Mouse (Mus musculus): ENCODE data around the gene Cort. TPM values are rescaled to one million over a fixed set of nuclear protein-coding genes. Genes with fewer than 3 reads are reported as not detected.

Cort gene
- total and polyA plus RNA-seq, 3 experiments = 0.52 to 0.59 TPM; not detected in 1

GRCm38 (mm10) chr4:149080111-149080510, 46.5 kb downstream of the Cort start:
- H3K36me3 ChIP-seq (ENCODE audit: control insufficient read depth, insufficient read depth, low read length) = no peaks in the 10 kb centered on the region
- no peaks in the 10 kb centered on the region for H3K79me2 ChIP-seq (replicated peaks; ENCODE audit: control insufficient read depth, insufficient read depth, low read length)
- H3K27ac ChIP-seq = no peak overlapping the region
- H3K9ac ChIP-seq (ENCODE audit: low read depth, low read length) = no peak overlapping the region
- intact Hi-C loops (cut with DNase I) = no loop called here
- no peak overlapping the region for H3K4me3 ChIP-seq
- H3K27me3 ChIP-seq (ENCODE audit: control insufficient read depth, insufficient read depth, low read length) = no peaks in the 10 kb centered on the region
- no peak for DNase-seq
- no peak for TF ChIP-seq CTCF (IDR thresholded peaks at IDR 0.05)
- no peak for TF ChIP-seq EP300 (IDR thresholded peaks at IDR 0.05; ENCODE audit: insufficient read depth, low read depth, low read length)
- TF ChIP-seq POLR2A (IDR thresholded peaks at IDR 0.05; ENCODE audit: insufficient read depth, low read depth, low read length) = no peak
- WGBS = 94% methylated on average over 8 of the region's 8 CpGs
- H3K4me1 ChIP-seq (ENCODE audit: control insufficient read depth, insufficient read depth, low read length) = peaks cover 3% of the 10 kb centered on the region

DNA sequence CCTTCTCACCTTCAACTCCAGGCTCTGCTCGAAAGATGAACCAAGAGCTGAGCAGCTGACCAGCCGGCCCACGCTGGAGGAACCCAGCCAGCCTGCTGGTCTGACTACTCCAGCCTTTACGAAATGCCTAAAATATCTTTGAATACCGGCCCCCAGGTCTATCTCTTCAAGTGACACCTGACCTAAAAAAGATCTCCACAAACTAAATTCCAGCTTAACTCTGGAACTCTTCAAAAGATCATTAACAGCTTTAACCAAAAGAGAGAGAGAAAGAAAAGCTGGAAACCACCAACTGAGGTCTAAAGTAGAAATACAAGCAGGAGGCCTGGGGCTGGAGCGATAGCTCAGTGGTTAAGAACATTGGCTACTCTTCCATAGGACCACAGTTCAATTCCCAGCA, 46.9 kb downstream of the Cort start:
- Histone ChIP-seq H3K27me3 (ENCODE audit: control insufficient read depth, insufficient read depth, low read length) (no peaks in the 10 kb centered on the region), H3K27ac (no peak overlapping the region)

DNA sequence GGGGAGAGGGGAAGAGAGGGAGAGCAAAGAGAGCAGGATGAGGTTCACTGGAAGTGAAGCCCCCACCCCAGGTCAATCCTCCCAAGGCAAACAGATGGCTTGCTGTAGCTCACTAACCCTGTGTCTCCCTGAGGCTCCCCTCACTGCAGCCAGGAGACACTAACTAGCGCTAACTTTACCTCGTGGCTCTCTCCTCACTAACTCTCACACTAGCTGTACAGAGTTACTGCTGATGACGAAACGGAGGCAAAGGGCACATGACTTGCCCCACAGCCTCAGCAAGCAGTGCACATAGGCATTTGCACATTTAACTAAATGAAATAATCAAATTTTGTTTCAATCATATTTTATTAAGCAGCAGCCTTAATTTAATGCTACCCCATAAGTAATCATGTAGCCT, 48.3 kb downstream of the Cort start:
- 76% methylated on average over 4 of the region's 4 CpGs for WGBS
- intact Hi-C loops (cut with DNase I) = no loop called here
- peaks cover 3% of the 10 kb centered on the region for H3K4me1 ChIP-seq (ENCODE audit: control insufficient read depth, insufficient read depth, low read length)
- TF ChIP-seq EP300 (IDR thresholded peaks at IDR 0.05; ENCODE audit: insufficient read depth, low read depth, low read length) = no peak
- TF ChIP-seq POLR2A (IDR thresholded peaks at IDR 0.05; ENCODE audit: insufficient read depth, low read depth, low read length) = no peak
- TF ChIP-seq CTCF (IDR thresholded peaks at IDR 0.05) = no peak
- no peaks in the 10 kb centered on the region for H3K36me3 ChIP-seq (ENCODE audit: control insufficient read depth, insufficient read depth, low read length)
- H3K27me3 ChIP-seq (ENCODE audit: control insufficient read depth, insufficient read depth, low read length) = no peaks in the 10 kb centered on the region
- H3K79me2 ChIP-seq (replicated peaks; ENCODE audit: control insufficient read depth, insufficient read depth, low read length) = no peaks in the 10 kb centered on the region
- DNase-seq = no peak
- no peak overlapping the region for H3K9ac ChIP-seq (ENCODE audit: low read depth, low read length)
- H3K27ac ChIP-seq = no peak overlapping the region
- no peak overlapping the region for H3K4me3 ChIP-seq

More for the DNA sequence above, 46.9 kb downstream of the Cort start:
- Histone ChIP-seq H3K9ac (ENCODE audit: low read depth, low read length) (no peak overlapping the region), H3K36me3 (ENCODE audit: control insufficient read depth, insufficient read depth, low read length) (no peaks in the 10 kb centered on the region), H3K4me3 (no peak overlapping the region), H3K79me2 (replicated peaks; ENCODE audit: control insufficient read depth, insufficient read depth, low read length) (no peaks in the 10 kb centered on the region), H3K4me1 (ENCODE audit: control insufficient read depth, insufficient read depth, low read length) (peaks cover 3% of the 10 kb centered on the region)
- intact Hi-C loops (cut with DNase I) = no loop called here
- WGBS = 66% methylated on average over 6 of the region's 6 CpGs
- TF ChIP-seq POLR2A (IDR thresholded peaks at IDR 0.05; ENCODE audit: insufficient read depth, low read depth, low read length) (no peak), CTCF (IDR thresholded peaks at IDR 0.05) (no peak), EP300 (IDR thresholded peaks at IDR 0.05; ENCODE audit: insufficient read depth, low read depth, low read length) (no peak)
- no peak for DNase-seq

DNA sequence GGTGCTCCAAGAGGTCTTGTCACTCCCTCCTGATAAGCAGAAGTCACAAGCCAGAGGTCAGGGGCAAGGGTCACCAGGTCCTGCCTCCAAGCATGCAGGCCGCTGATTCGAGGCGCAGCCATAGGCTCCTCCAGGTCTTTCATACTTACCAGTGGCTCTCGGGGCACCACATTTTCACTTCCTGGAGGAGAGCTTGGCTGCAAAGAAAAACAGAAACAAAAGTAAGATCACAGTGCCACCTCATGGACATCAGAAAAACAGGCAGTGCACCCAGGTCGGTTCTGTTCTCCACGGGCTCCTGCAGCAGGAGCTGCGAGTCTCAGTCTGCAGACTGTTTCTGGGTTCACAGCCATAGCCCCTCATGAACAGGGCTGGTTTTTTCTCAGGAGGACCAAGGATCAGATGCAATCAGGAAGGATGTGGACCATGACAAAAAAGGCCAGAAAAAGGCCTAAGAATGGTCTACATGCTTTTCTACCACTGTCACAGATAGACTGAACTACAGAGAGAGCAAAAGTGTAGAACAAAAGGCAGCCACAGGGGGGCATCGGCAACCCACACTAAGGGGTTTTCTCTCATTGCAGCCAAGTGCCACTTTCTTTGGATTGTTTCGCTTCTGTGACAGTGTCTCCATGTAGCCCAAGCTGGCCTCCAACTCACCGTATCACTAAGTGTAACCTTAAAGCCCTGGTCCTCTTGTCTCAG, 50.5 kb downstream of the Cort start:
- Histone ChIP-seq H3K27ac (no peak overlapping the region), H3K4me3 (no peak overlapping the region), H3K79me2 (replicated peaks; ENCODE audit: control insufficient read depth, insufficient read depth, low read length) (no peaks in the 10 kb centered on the region), H3K36me3 (ENCODE audit: control insufficient read depth, insufficient read depth, low read length) (no peaks in the 10 kb centered on the region), H3K9ac (ENCODE audit: low read depth, low read length) (no peak overlapping the region), H3K27me3 (ENCODE audit: control insufficient read depth, insufficient read depth, low read length) (no peaks in the 10 kb centered on the region), H3K4me1 (ENCODE audit: control insufficient read depth, insufficient read depth, low read length) (peaks cover 2% of the 10 kb centered on the region; the same call in 1 of the 2 replicates)
- intact Hi-C loops (cut with DNase I) = loop anchor here (1.0 to 2.0 kb wide), 3 partner anchors 334 to 393 kb away; no protein-coding TSS in a partner anchor
- 23% methylated on average over 10 of the region's 10 CpGs for WGBS
- TF ChIP-seq CTCF (IDR thresholded peaks at IDR 0.05) = peak; percentile 78
- no peak for TF ChIP-seq POLR2A (IDR thresholded peaks at IDR 0.05; ENCODE audit: insufficient read depth, low read depth, low read length)
- TF ChIP-seq EP300 (IDR thresholded peaks at IDR 0.05; ENCODE audit: insufficient read depth, low read depth, low read length) = 0 out of 2 replicates have a peak, but pooled peaks have one; percentile 31
- DNase-seq = peak; percentile 64 to 71

DNA sequence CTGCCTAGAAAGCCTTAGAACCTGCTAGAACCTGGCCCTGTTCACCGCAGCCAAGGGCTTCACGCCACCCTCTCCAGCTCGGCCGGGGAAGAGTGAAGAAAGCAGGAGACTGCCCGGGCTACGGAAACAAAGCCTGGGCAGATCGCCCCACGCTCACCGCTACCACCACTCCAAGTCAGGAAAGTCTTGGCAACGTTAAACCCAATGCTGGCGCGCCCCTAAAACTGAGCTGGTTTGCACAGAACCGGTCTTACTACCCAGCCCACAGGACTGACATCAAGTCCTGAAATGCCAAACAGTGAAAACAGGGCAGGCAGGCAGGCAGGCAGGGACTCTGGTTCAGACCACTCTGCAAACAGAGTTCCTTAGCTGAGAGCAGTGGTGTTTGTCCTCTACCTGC, 51.5 kb downstream of the Cort start:
- intact Hi-C loops (cut with DNase I) = no loop called here

More for the DNA sequence above, 51.5 kb downstream of the Cort start:
- 90% methylated on average over 13 of the region's 13 CpGs for WGBS
- H3K27ac ChIP-seq = no peak overlapping the region
- H3K4me3 ChIP-seq = no peak overlapping the region
- DNase-seq = no peak
- H3K27me3 ChIP-seq (ENCODE audit: control insufficient read depth, insufficient read depth, low read length) = no peaks in the 10 kb centered on the region
- H3K79me2 ChIP-seq (replicated peaks; ENCODE audit: control insufficient read depth, insufficient read depth, low read length) = no peaks in the 10 kb centered on the region
- TF ChIP-seq CTCF (IDR thresholded peaks at IDR 0.05) (no peak), POLR2A (IDR thresholded peaks at IDR 0.05; ENCODE audit: insufficient read depth, low read depth, low read length) (no peak), EP300 (IDR thresholded peaks at IDR 0.05; ENCODE audit: insufficient read depth, low read depth, low read length) (no peak)
- no peak overlapping the region for H3K9ac ChIP-seq (ENCODE audit: low read depth, low read length)
- no peaks in the 10 kb centered on the region for H3K36me3 ChIP-seq (ENCODE audit: control insufficient read depth, insufficient read depth, low read length)
- peaks cover 4% of the 10 kb centered on the region for H3K4me1 ChIP-seq (ENCODE audit: control insufficient read depth, insufficient read depth, low read length)

Other genes starting within 250 kb of the Cort start
- 10 to 100 TPM; 20.1 to 23.7 TPM for gene Pex14, start 26.9 kb downstream of the Cort start, total RNA-seq (2021)
- 17.4 and 21.2 TPM in 2 replicates for gene Pex14, start 26.9 kb downstream of the Cort start, polyA plus RNA-seq (2012; rRNA removed)
- gene Dffa, start 22.6 kb downstream of the Cort start, total RNA-seq (2021) = 10 to 100 TPM; 40.1 to 42.5 TPM
- gene Dffa, start 22.6 kb downstream of the Cort start, polyA plus RNA-seq (2012; rRNA removed) = 25.3 and 36.8 TPM in 2 replicates
- gene Cenps, start 10.9 kb upstream of the Cort start, total RNA-seq (2021) = 1 to 10 TPM; 7.4 to 8.3 TPM
- gene Cenps, start 10.9 kb upstream of the Cort start, polyA plus RNA-seq (2012; rRNA removed) = 0.85 and 0.96 TPM in 2 replicates
- gene Pgd, start 40.0 kb upstream of the Cort start, total RNA-seq (2021) = 10 to 100 TPM; 32.8 to 36.8 TPM
- gene Pgd, start 40.0 kb upstream of the Cort start, polyA plus RNA-seq (2012; rRNA removed) = 44.8 and 45.3 TPM in 2 replicates
- 100 to 1,000 TPM; 154 to 186 TPM for gene Kif1b, start 180.9 kb upstream of the Cort start, total RNA-seq (2021)
- 41.6 and 79.2 TPM in 2 replicates for gene Kif1b, start 180.9 kb upstream of the Cort start, polyA plus RNA-seq (2012; rRNA removed)

All from heart, adult 2 months (tissue).